Mouse (Mus musculus) heart, postnatal 0 days (tissue): ENCODE data around the gene E130114P18Rik.

Experiments used
- CTCF ChIP-seq: IDR thresholded peaks from 2 replicates; pipeline ENCODE4 v1.5.1; 2016; ENCODE audit warnings: antibody characterized with exemption, control low read depth, low read depth
- EP300 ChIP-seq: IDR thresholded peaks from 2 replicates; pipeline ENCODE4 v1.6.1; 2016; ENCODE audit warnings: antibody characterized with exemption, low read depth

GRCm38 (mm10) chr4:97609329-97609728 is 168.5 kb downstream of the E130114P18Rik start:
- TF ChIP-seq CTCF: no peak
- no peak for TF ChIP-seq EP300
